ENCODE assay signal across 8 mouse cellular contexts in genomic region chr17:26138901-26139381, GRCm38 (mm10). TPM values are rescaled to one million over a fixed set of nuclear protein-coding genes. Genes with fewer than 3 reads are reported as not detected.
DNase-seq lines count a peak whose midpoint lies in the region; ATAC-seq and TF ChIP-seq lines count a peak whose summit lies in the region.

No protein-coding gene starts in this region.

- H3K4me3 ChIP-seq in heart, embryonic 10.5 days: peak overlapping the region; percentile 91
- H3K4me3 ChIP-seq in forebrain, embryonic 16.5 days (replicated peaks; ENCODE audit: low read length): peak overlapping the region; percentile 88
- peak overlapping the region; percentile 93 for H3K4me3 ChIP-seq in limb, embryonic 12.5 days (replicated peaks)
- H3K4me3 ChIP-seq in myocyte: peak overlapping the region; percentile 61

- H3K4me2 ChIP-seq in forebrain, embryonic 16.5 days (ENCODE audit: low read length): peak overlapping the region; percentile 85
- peak overlapping the region; percentile 89 for H3K4me2 ChIP-seq in limb, embryonic 12.5 days
- H3K4me2 ChIP-seq in myocyte (ENCODE audit: low read depth): peak overlapping the region; percentile 98

- intact Hi-C loops in heart, postnatal 36 days (cut with DNase I): loop anchor here (1.0 to 5.0 kb wide), 2 partner anchors 16 to 103 kb away; partner anchors contain the start of genes Fam234a and Mrpl28

- peak; percentile 61 for ATAC-seq in forebrain, embryonic 16.5 days
- peak; percentile 63 for ATAC-seq in limb, embryonic 12.5 days (ENCODE audit: insufficient number of reproducible peaks, insufficient read depth, low FRiP score, low TSS enrichment, low read depth)

- H3K9me3 ChIP-seq in heart, embryonic 10.5 days: no peaks in the 10 kb centered on the region
- H3K9me3 ChIP-seq in forebrain, embryonic 16.5 days (ENCODE audit: control insufficient read depth, low read length): no peaks in the 10 kb centered on the region
- no peaks in the 10 kb centered on the region for H3K9me3 ChIP-seq in limb, embryonic 12.5 days

- no peak for TF ChIP-seq POLR2A in myocyte (IDR thresholded peaks at IDR 0.05; ENCODE audit: insufficient read length, low read depth)

- H3K27ac ChIP-seq in heart, embryonic 10.5 days: peak overlapping the region; percentile 95
- peak overlapping the region; percentile 94 for H3K27ac ChIP-seq in forebrain, embryonic 16.5 days (ENCODE audit: low read length)
- H3K27ac ChIP-seq in limb, embryonic 12.5 days: peak overlapping the region; percentile 93

- WGBS in heart, embryonic 10.5 days: 1% methylated on average over 58 of the region's 58 CpGs
- 1% methylated on average over 52 of the region's 58 CpGs for WGBS in forebrain, embryonic 16.5 days
- WGBS in limb, embryonic 12.5 days: under 1% methylated on average over 48 of the region's 58 CpGs

- H3K9ac ChIP-seq in forebrain, embryonic 16.5 days (replicated peaks; ENCODE audit: low read depth, low read length): peak overlapping the region; percentile 96
- peak overlapping the region; percentile 96 for H3K9ac ChIP-seq in limb, embryonic 12.5 days (replicated peaks)

- H3ac ChIP-seq in myocyte (ENCODE audit: control insufficient read depth, insufficient read length): peak overlapping the region; percentile 80

- peak; percentile 77 for DNase-seq in heart, embryonic 10.5 days (ENCODE audit: low spot score)
- no peak for DNase-seq in heart, postnatal 36 days
- DNase-seq in 3T3-L1 (ENCODE audit: low read depth, low spot score) (peak; percentile 43), R1 (ENCODE audit: low read depth, low spot score) (peak; percentile 59)
- DNase-seq in cerebellum, postnatal 4 days (ENCODE audit: low spot score in 2 of 2): no peak

- peaks cover 51% of the 10 kb centered on the region for H3K79me2 ChIP-seq in myocyte (ENCODE audit: control insufficient read depth, insufficient read depth)

- H3K4me1 ChIP-seq in heart, embryonic 10.5 days: peaks cover 33% of the 10 kb centered on the region
- peaks cover 22% of the 10 kb centered on the region for H3K4me1 ChIP-seq in forebrain, embryonic 16.5 days (replicated peaks; ENCODE audit: control insufficient read depth, insufficient read depth, low read length)
- peaks cover 21% of the 10 kb centered on the region for H3K4me1 ChIP-seq in limb, embryonic 12.5 days (replicated peaks)

- H3K27me3 ChIP-seq in heart, embryonic 10.5 days (ENCODE audit: insufficient read depth, poor library complexity, severe bottlenecking): no peaks in the 10 kb centered on the region
- H3K27me3 ChIP-seq in forebrain, embryonic 16.5 days (replicated peaks; ENCODE audit: control insufficient read depth, insufficient read depth, low read length): no peaks in the 10 kb centered on the region
- H3K27me3 ChIP-seq in limb, embryonic 12.5 days: no peaks in the 10 kb centered on the region
- H3K27me3 ChIP-seq in myocyte (ENCODE audit: control insufficient read depth, insufficient read depth, insufficient read length): no peaks in the 10 kb centered on the region

- H3K36me3 ChIP-seq in heart, embryonic 10.5 days: peaks cover 16% of the 10 kb centered on the region
- H3K36me3 ChIP-seq in forebrain, embryonic 16.5 days (ENCODE audit: control insufficient read depth, insufficient read depth): peaks cover 7% of the 10 kb centered on the region; the same call in 1 of the 2 replicates
- peaks cover 19% of the 10 kb centered on the region for H3K36me3 ChIP-seq in limb, embryonic 12.5 days
- no peaks in the 10 kb centered on the region for H3K36me3 ChIP-seq in myocyte (ENCODE audit: control insufficient read depth, insufficient read depth)

TF ChIP-seq in myocyte, 11 proteins besides CTCF, POLR2A, EP300 and RAD21:
- peak in 1 of 3 experiments; percentile 6 for TF ChIP-seq MYOG (IDR thresholded peaks at IDR 0.05; ENCODE audit: control insufficient read depth in 1 of 3, insufficient read depth in 1 of 3, insufficient read length in 2 of 3, low read depth in 2 of 3)
- TF ChIP-seq MYOD1 (IDR thresholded peaks at IDR 0.05; ENCODE audit: control insufficient read depth in 1 of 3, insufficient read length in 2 of 3, low read depth in 2 of 3): no peak

RNA-seq across cellular contexts. Expression of gene Axin1, which starts 0.5 kb away (rescaled TPM):
- polyA plus RNA-seq in heart, embryonic 10.5 days (2016; fragmentation: Nextera tagmentation; extraction: Ambion mirVana): 5.5 and 7.0 TPM in 2 replicates
- total RNA-seq in heart, postnatal 36 days (2021): 10 to 100 TPM; 15.9 to 17.3 TPM
- 7.6 and 8.3 TPM in 2 replicates for polyA plus RNA-seq in forebrain, embryonic 16.5 days (2015; fragmentation: Nextera tagmentation; extraction: Ambion mirVana)
- polyA plus RNA-seq in limb, embryonic 12.5 days (2016; fragmentation: Nextera tagmentation; extraction: Ambion mirVana): 12.5 and 28.3 TPM in 2 replicates
- 26.5 TPM for polyA plus RNA-seq in myocyte (2012; fragmentation: generic; extraction: Trizol)

RNA-seq across cellular contexts. Expression of gene Mrpl28, which starts 15.6 kb away (rescaled TPM):
- 273 and 284 TPM in 2 replicates for polyA plus RNA-seq in heart, embryonic 10.5 days (2016; fragmentation: Nextera tagmentation; extraction: Ambion mirVana)
- 100 to 1,000 TPM; 134 to 148 TPM for total RNA-seq in heart, postnatal 36 days (2021)
- 192 and 202 TPM in 2 replicates for polyA plus RNA-seq in forebrain, embryonic 16.5 days (2015; fragmentation: Nextera tagmentation; extraction: Ambion mirVana)
- polyA plus RNA-seq in limb, embryonic 12.5 days (2016; fragmentation: Nextera tagmentation; extraction: Ambion mirVana): 203 and 218 TPM in 2 replicates
- 145 TPM for polyA plus RNA-seq in myocyte (2012; fragmentation: generic; extraction: Trizol)

RNA-seq across cellular contexts. Expression of gene Tmem8, which starts 25.8 kb away (rescaled TPM):
- 0.71 and 1.2 TPM in 2 replicates for polyA plus RNA-seq in heart, embryonic 10.5 days (2016; fragmentation: Nextera tagmentation; extraction: Ambion mirVana)
- 1 to 10 TPM; 3.6 to 4.1 TPM for total RNA-seq in heart, postnatal 36 days (2021)
- polyA plus RNA-seq in forebrain, embryonic 16.5 days (2015; fragmentation: Nextera tagmentation; extraction: Ambion mirVana): 2.0 TPM in 2 replicates
- polyA plus RNA-seq in limb, embryonic 12.5 days (2016; fragmentation: Nextera tagmentation; extraction: Ambion mirVana): 0.55 and 0.87 TPM in 2 replicates
- polyA plus RNA-seq in myocyte (2012; fragmentation: generic; extraction: Trizol): 1.5 TPM

RNA-seq across cellular contexts. Expression of gene Nme4, which starts 43.5 kb away (rescaled TPM):
- polyA plus RNA-seq in heart, embryonic 10.5 days (2016; fragmentation: Nextera tagmentation; extraction: Ambion mirVana): 115 and 137 TPM in 2 replicates
- 1 to 10 TPM; 2.8 to 3.5 TPM for total RNA-seq in heart, postnatal 36 days (2021)
- polyA plus RNA-seq in forebrain, embryonic 16.5 days (2015; fragmentation: Nextera tagmentation; extraction: Ambion mirVana): 27.4 and 35.3 TPM in 2 replicates
- polyA plus RNA-seq in limb, embryonic 12.5 days (2016; fragmentation: Nextera tagmentation; extraction: Ambion mirVana): 124 and 132 TPM in 2 replicates
- polyA plus RNA-seq in myocyte (2012; fragmentation: generic; extraction: Trizol): 23.9 TPM

RNA-seq across cellular contexts. Expression of gene Decr2, which starts 48.8 kb away (rescaled TPM):
- polyA plus RNA-seq in heart, embryonic 10.5 days (2016; fragmentation: Nextera tagmentation; extraction: Ambion mirVana): 32.8 and 39.6 TPM in 2 replicates
- 10 to 100 TPM; 10.2 to 11.2 TPM for total RNA-seq in heart, postnatal 36 days (2021)
- 30.3 and 33.0 TPM in 2 replicates for polyA plus RNA-seq in forebrain, embryonic 16.5 days (2015; fragmentation: Nextera tagmentation; extraction: Ambion mirVana)
- 29.4 and 31.7 TPM in 2 replicates for polyA plus RNA-seq in limb, embryonic 12.5 days (2016; fragmentation: Nextera tagmentation; extraction: Ambion mirVana)
- polyA plus RNA-seq in myocyte (2012; fragmentation: generic; extraction: Trizol): 8.3 TPM

Comparison
In these comparisons a context has a peak if more than half of its experiments do, and no peak if none do; other contexts are left out.
1. DNase-seq: peak in heart, embryonic 10.5 days (single experiment), 3T3-L1 (single experiment) and R1 (single experiment); none in heart, postnatal 36 days (0 of 2) and cerebellum, postnatal 4 days (0 of 2).
2. Peak in every context shown above with its lines, with median percentiles within 50 percentile points of each other: H3K27ac ChIP-seq, H3K4me3 ChIP-seq and H3K4me2 ChIP-seq.